Mouse (Mus musculus) spleen, adult 2 months (tissue): ENCODE results near the gene Klhdc9. TPM values are rescaled to one million over a fixed set of nuclear protein-coding genes. Genes with fewer than 3 reads are reported as not detected.

Source experiments
- DNase-seq, 2 experiments: peaks; one replicate each; pipeline versions ENCODE4 v3.0.0 to v3.0.0-alpha.2; 2012 to 2021; ENCODE audit warnings: low spot score in 2 of 2, low read depth in 1 of 2
- H3K27ac ChIP-seq: fragments of 200-500 bp; 2 replicates; pipeline ENCODE4 v1.5.1; 2012; ENCODE audit warnings: low read length, inconsistent platforms; ENCODE audit not compliant: insufficient read depth
- H3K27me3 ChIP-seq: fragments of 200-500 bp; 2 replicates; pipeline ENCODE4 v1.6.1; 2012; ENCODE audit warnings: mild to moderate bottlenecking, moderate library complexity, low read length, inconsistent platforms; ENCODE audit not compliant: control insufficient read depth, insufficient read depth
- H3K36me3 ChIP-seq: fragments of 200-500 bp; 2 replicates; pipeline ENCODE4 v1.6.1; 2012; ENCODE audit warnings: mild to moderate bottlenecking, low read length, inconsistent platforms; ENCODE audit not compliant: control insufficient read depth, insufficient read depth
- H3K4me1 ChIP-seq: fragments of 200-500 bp; 2 replicates; pipeline ENCODE4 v1.6.1; 2011; ENCODE audit warnings: inconsistent platforms; ENCODE audit not compliant: control insufficient read depth, insufficient read depth, insufficient read length
- H3K4me3 ChIP-seq: fragments of 200-500 bp; 2 replicates; pipeline ENCODE4 v1.5.1; 2011; ENCODE audit warnings: mild to moderate bottlenecking, inconsistent platforms; ENCODE audit not compliant: insufficient read depth, insufficient read length; ENCODE audit errors: extremely low read depth
- CTCF ChIP-seq: fragments of 200-500 bp; IDR thresholded peaks from 2 replicates; pipeline ENCODE4 v1.5.1; 2011; ENCODE audit warnings: mild to moderate bottlenecking, inconsistent platforms; ENCODE audit not compliant: insufficient read depth, insufficient read length, insufficient replicate concordance; ENCODE audit errors: extremely low read depth
- POLR2A ChIP-seq: fragments of 200-500 bp; IDR thresholded peaks from 2 replicates; pipeline ENCODE4 v1.6.1; 2011; ENCODE audit warnings: low read depth, low read length, inconsistent platforms
- WGBS: fragments of 180-500 bp; shearing (Covaris S2); methylation state at CpG from one replicate; pipeline ENCODE4 v1.1.7; 2018; 5-methylcytosine and 5-hydroxymethylcytosine counted together
- polyA plus RNA-seq: library from polyadenylated mRNA; depleted of rRNA; stranded (reverse); fragments of >200 nt; gene quantifications from 2 replicates; pipeline ENCODE4 v1.2.3, GENCODE M21; 2012

The Klhdc9 gene
- polyA plus RNA-seq, 1 experiment, result 0.20 TPM

- H3K27ac ChIP-seq, result peak within 1 kb of the TSS; percentile 61
- TF ChIP-seq POLR2A (peak; percentile 89), CTCF (no peak)
- WGBS, result 1% methylated on average over 53 of the region's 53 CpGs
Observed at GRCm38 (mm10) chr1:171345225-171346094, 15.1 kb downstream of the Klhdc9 start, which contains the start of the genes Nit1 and Pfdn2. Gene Nit1 (minus strand): TSS chr1:171345646. Gene Pfdn2 (plus strand): TSS chr1:171345670.

GRCm38 (mm10) chr1:171344715-171345114 is 15.9 kb downstream of the Klhdc9 start:
- Histone ChIP-seq H3K27me3 (no peaks in the 10 kb centered on the region), H3K4me1 (peaks cover 4% of the 10 kb centered on the region; the same call in 1 of the 2 replicates), H3K27ac (no peak overlapping the region), H3K4me3 (no peak overlapping the region), H3K36me3 (peaks cover 17% of the 10 kb centered on the region)
- no peak for DNase-seq
- WGBS, result 72% methylated on average over 9 of the region's 9 CpGs
- TF ChIP-seq POLR2A, result no peak
- no peak for TF ChIP-seq CTCF

More at GRCm38 (mm10) chr1:171345225-171346094, 15.1 kb downstream of the Klhdc9 start, which contains the start of the genes Nit1 and Pfdn2:
- peak; percentile 71 to 88 for DNase-seq
- H3K4me3 ChIP-seq, result peak within 1 kb of the TSS; percentile 95
- H3K27me3 ChIP-seq, result no peaks in the 10 kb centered on the region
- peaks cover 13% of the 10 kb centered on the region for H3K36me3 ChIP-seq
- peaks cover 4% of the 10 kb centered on the region for H3K4me1 ChIP-seq

- Histone ChIP-seq H3K36me3 (peaks cover 20% of the 10 kb centered on the region), H3K4me1 (peaks cover 4% of the 10 kb centered on the region; the same call in 1 of the 2 replicates), H3K27ac (no peak overlapping the region), H3K4me3 (no peak overlapping the region), H3K27me3 (no peaks in the 10 kb centered on the region)
- no peak for TF ChIP-seq CTCF
- no peak for TF ChIP-seq POLR2A
- WGBS, result 90% methylated on average over 8 of the region's 9 CpGs
- DNase-seq, result no peak
Observed at GRCm38 (mm10) chr1:171343922-171344677, 16.5 kb downstream of the Klhdc9 start.

- H3K4me3 ChIP-seq, result no peak overlapping the region
- H3K27ac ChIP-seq, result no peak overlapping the region
- peaks cover 4% of the 10 kb centered on the region; the same call in 1 of the 2 replicates for H3K4me1 ChIP-seq
- TF ChIP-seq POLR2A (no peak), CTCF (no peak)
- 93% methylated on average over 16 of the region's 16 CpGs for WGBS
- peaks cover 29% of the 10 kb centered on the region for H3K36me3 ChIP-seq
- no peaks in the 10 kb centered on the region for H3K27me3 ChIP-seq
- no peak for DNase-seq
Observed at GRCm38 (mm10) chr1:171342262-171343207, 18.1 kb downstream of the Klhdc9 start.

GRCm38 (mm10) chr1:171330216-171330560 is 30.4 kb downstream of the Klhdc9 start:
- WGBS, result 6% methylated on average over 4 of the region's 4 CpGs
- H3K27me3 ChIP-seq, result no peaks in the 10 kb centered on the region
- peaks cover 3% of the 10 kb centered on the region for H3K4me1 ChIP-seq
- peak overlapping the region; percentile 71 for H3K4me3 ChIP-seq
- no peaks in the 10 kb centered on the region for H3K36me3 ChIP-seq
- peak overlapping the region; percentile 37; the same call in 1 of the 2 replicates for H3K27ac ChIP-seq
- peak in 1 of 2 experiments; percentile 19 for DNase-seq
- no peak for TF ChIP-seq CTCF
- TF ChIP-seq POLR2A, result no peak
